ENCODE assay signal across 8 mouse cellular contexts in genomic region chr11:52002842-52003504, GRCm38 (mm10). TPM values are rescaled to one million over a fixed set of nuclear protein-coding genes. Genes with fewer than 3 reads are reported as not detected.
DNase-seq lines count a peak whose midpoint lies in the region; ATAC-seq lines count a peak whose summit lies in the region.

No protein-coding gene starts in this region.

- peak overlapping the region; percentile 74 for H3K4me2 ChIP-seq in hindbrain, embryonic 14.5 days (replicated peaks)
- peak overlapping the region; percentile 67 for H3K4me2 ChIP-seq in midbrain, embryonic 12.5 days (replicated peaks)

- whole genome bisulfite sequencing in hindbrain, embryonic 14.5 days = 81% methylated on average over 13 of the region's 13 CpGs
- 81% methylated on average over 13 of the region's 13 CpGs for WGBS in midbrain, embryonic 12.5 days

- H3K4me3 ChIP-seq in hindbrain, embryonic 14.5 days (replicated peaks; ENCODE audit: low read length) = peak overlapping the region; percentile 67
- H3K4me3 ChIP-seq in midbrain, embryonic 12.5 days = peak overlapping the region; percentile 83

- no peaks in the 10 kb centered on the region for H3K9me3 ChIP-seq in hindbrain, embryonic 14.5 days (ENCODE audit: control insufficient read depth, low read length)
- no peaks in the 10 kb centered on the region for H3K9me3 ChIP-seq in midbrain, embryonic 12.5 days

- peak; percentile 15 for DNase-seq in kidney, adult 18-20 months
- no peak for DNase-seq in kidney, postnatal 4 days
- DNase-seq in R1 (ENCODE audit: low read depth, low spot score) = peak; percentile 40
- DNase-seq in hindbrain, embryonic 14.5 days (ENCODE audit: low spot score) = no peak
- DNase-seq in urinary bladder, postnatal 36 days (ENCODE audit: low spot score in 2 of 2) = no peak
- DNase-seq in layer of hippocampus, adult 18-20 months (ENCODE audit: low spot score in 2 of 2) = no peak

- peaks cover 34% of the 10 kb centered on the region for H3K4me1 ChIP-seq in hindbrain, embryonic 14.5 days (replicated peaks; ENCODE audit: control insufficient read depth, insufficient read depth, low read length)
- peaks cover 38% of the 10 kb centered on the region for H3K4me1 ChIP-seq in midbrain, embryonic 12.5 days

- H3K9ac ChIP-seq in hindbrain, embryonic 14.5 days = peak overlapping the region; percentile 76
- peak overlapping the region; percentile 82 for H3K9ac ChIP-seq in midbrain, embryonic 12.5 days (replicated peaks)

- peak overlapping the region; percentile 87 for H3K27ac ChIP-seq in hindbrain, embryonic 14.5 days
- peak overlapping the region; percentile 89 for H3K27ac ChIP-seq in midbrain, embryonic 12.5 days (replicated peaks)

- ATAC-seq in hindbrain, embryonic 14.5 days (ENCODE audit: low FRiP score) = no peak
- ATAC-seq in midbrain, embryonic 12.5 days (ENCODE audit: low FRiP score, low read depth) = no peak
- ATAC-seq in megakaryocyte-erythroid progenitor cell, adult 5-6 weeks (replicated peaks; ENCODE audit: low FRiP score, low TSS enrichment, poor library complexity, severe bottlenecking) = no peak

- H3K27me3 ChIP-seq in hindbrain, embryonic 14.5 days (ENCODE audit: control insufficient read depth, insufficient read depth, low read length) = no peaks in the 10 kb centered on the region
- no peaks in the 10 kb centered on the region for H3K27me3 ChIP-seq in midbrain, embryonic 12.5 days

- H3K36me3 ChIP-seq in hindbrain, embryonic 14.5 days (replicated peaks; ENCODE audit: control insufficient read depth, insufficient read depth) = no peaks in the 10 kb centered on the region; the same call in 1 of the 2 replicates
- H3K36me3 ChIP-seq in midbrain, embryonic 12.5 days = 0 out of 2 replicates have a peak, but pooled peaks cover 4% of the 10 kb centered on the region

RNA-seq across cellular contexts. Expression of gene Cdkl3, which starts 1.0 kb away (rescaled TPM):
- 25.9 and 27.0 TPM in 2 replicates for polyA plus RNA-seq in hindbrain, embryonic 14.5 days (2014; fragmentation: Nextera tagmentation; extraction: Ambion mirVana)
- 17.2 and 17.9 TPM in 2 replicates for polyA plus RNA-seq in midbrain, embryonic 12.5 days (2016; fragmentation: Nextera tagmentation; extraction: Ambion mirVana)
- total RNA-seq in layer of hippocampus, adult 18-20 months (2021) = 10 to 100 TPM; 14.0 to 16.7 TPM
- total RNA-seq in megakaryocyte-erythroid progenitor cell, adult 5-6 weeks (2014; fragmentation: Nextera tagmentation) = 4.8 and 9.5 TPM in 2 replicates
- 1.5 and 11.8 TPM in 2 replicates for total RNA-seq in megakaryocyte-erythroid progenitor cell, adult 5-6 weeks (2017)

RNA-seq across cellular contexts. Expression of gene Ube2b, which starts 2.4 kb away (rescaled TPM):
- polyA plus RNA-seq in hindbrain, embryonic 14.5 days (2014; fragmentation: Nextera tagmentation; extraction: Ambion mirVana) = 150 and 157 TPM in 2 replicates
- polyA plus RNA-seq in midbrain, embryonic 12.5 days (2016; fragmentation: Nextera tagmentation; extraction: Ambion mirVana) = 232 and 244 TPM in 2 replicates
- total RNA-seq in layer of hippocampus, adult 18-20 months (2021) = 100 to 1,000 TPM; 186 to 195 TPM
- total RNA-seq in megakaryocyte-erythroid progenitor cell, adult 5-6 weeks (2014; fragmentation: Nextera tagmentation) = 30.7 and 51.1 TPM in 2 replicates
- total RNA-seq in megakaryocyte-erythroid progenitor cell, adult 5-6 weeks (2017) = 37.5 and 105 TPM in 2 replicates

RNA-seq across cellular contexts. Expression of gene Cdkn2aipnl, which starts 35.5 kb away (rescaled TPM):
- polyA plus RNA-seq in hindbrain, embryonic 14.5 days (2014; fragmentation: Nextera tagmentation; extraction: Ambion mirVana) = 117 and 129 TPM in 2 replicates
- 110 and 117 TPM in 2 replicates for polyA plus RNA-seq in midbrain, embryonic 12.5 days (2016; fragmentation: Nextera tagmentation; extraction: Ambion mirVana)
- total RNA-seq in layer of hippocampus, adult 18-20 months (2021) = 10 to 100 TPM; 40.6 to 44.1 TPM
- 73.1 and 95.6 TPM in 2 replicates for total RNA-seq in megakaryocyte-erythroid progenitor cell, adult 5-6 weeks (2014; fragmentation: Nextera tagmentation)
- total RNA-seq in megakaryocyte-erythroid progenitor cell, adult 5-6 weeks (2017) = 69.1 and 94.7 TPM in 2 replicates

Comparison
In these comparisons a context has a peak if more than half of its experiments do, and no peak if none do; other contexts are left out.
1. DNase-seq: peak in kidney, adult 18-20 months (single experiment) and R1 (single experiment); none in kidney, postnatal 4 days (0 of 2), hindbrain, embryonic 14.5 days (single experiment), urinary bladder, postnatal 36 days (0 of 2) and layer of hippocampus, adult 18-20 months (0 of 2).